Mouse (Mus musculus): ENCODE results near the gene Fndc3b.

Fndc3b gene

DNA sequence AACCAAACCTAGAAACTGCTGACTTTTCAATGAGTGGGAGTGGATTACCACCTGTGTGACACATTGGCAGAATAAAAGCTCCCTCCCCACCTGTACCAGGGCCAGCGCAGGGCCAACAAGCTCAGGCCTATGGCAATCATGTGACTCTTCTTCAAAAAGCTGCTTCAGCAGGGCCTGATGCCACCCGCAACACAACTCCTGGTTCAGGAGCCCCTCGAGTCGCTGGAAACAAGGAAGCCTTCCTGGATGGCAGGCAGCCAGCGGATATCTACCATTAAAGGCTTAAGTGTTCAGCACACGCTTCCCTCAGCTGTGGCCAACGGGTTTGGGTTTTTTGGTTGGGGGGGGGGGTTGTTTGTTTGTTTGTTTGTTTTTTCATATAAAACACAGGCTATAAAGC is 37.4 kb downstream of the Fndc3b start:
- in situ Hi-C loops (cut with MboI) = no loop called here

DNA sequence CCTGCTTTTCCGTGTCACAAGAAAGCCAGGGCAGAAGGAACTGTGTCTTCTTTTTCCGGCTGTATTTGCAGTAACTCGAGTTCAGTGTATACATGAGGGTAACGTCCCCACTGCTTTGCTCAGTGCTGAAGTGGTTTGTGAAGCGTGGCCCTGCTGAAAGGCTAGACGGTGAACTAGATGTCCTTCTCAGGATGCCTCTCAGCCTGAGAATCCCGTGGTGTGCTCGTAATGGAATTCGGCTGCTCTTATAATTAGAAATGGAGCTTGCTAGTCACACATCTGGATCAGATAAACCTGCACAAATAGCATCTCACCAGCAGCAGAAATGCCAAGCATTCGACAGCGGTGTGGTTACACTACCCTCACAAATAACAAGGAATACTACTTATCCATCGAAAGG is 40.7 kb downstream of the Fndc3b start:
- in situ Hi-C loops (cut with MboI) = no loop called here

GRCm38 (mm10) chr3:27667280-27667679 is 43.8 kb downstream of the Fndc3b start:
- in situ Hi-C loops (cut with MboI) = no loop called here

- in situ Hi-C loops (cut with MboI) = no loop called here
These were observed 45.8 kb downstream of the Fndc3b start for GRCm38 (mm10) chr3:27665338-27665737.

DNA sequence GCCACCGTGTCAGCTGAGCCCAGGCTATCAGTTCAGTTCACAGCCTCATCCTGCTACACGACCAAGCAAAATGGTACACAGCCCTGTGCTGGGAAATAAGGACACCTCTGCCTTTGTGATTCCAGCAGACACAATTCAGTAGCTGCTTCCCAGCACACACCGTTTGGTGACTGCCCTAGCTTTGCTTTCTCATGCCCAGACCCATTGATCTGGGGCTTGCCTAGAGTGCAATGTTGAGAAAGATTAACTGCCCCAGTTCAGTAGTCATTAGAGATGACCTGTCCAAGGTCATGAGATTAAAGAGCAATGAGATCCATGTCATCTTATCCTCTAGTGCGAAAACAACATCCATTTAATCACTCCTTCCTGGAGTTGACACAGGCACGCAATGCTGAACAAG is 47.9 kb downstream of the Fndc3b start:
- in situ Hi-C loops (cut with MboI) = no loop called here

GRCm38 (mm10) chr3:27658198-27658763 is 52.8 kb downstream of the Fndc3b start:
- in situ Hi-C loops (cut with MboI) = no loop called here

DNA sequence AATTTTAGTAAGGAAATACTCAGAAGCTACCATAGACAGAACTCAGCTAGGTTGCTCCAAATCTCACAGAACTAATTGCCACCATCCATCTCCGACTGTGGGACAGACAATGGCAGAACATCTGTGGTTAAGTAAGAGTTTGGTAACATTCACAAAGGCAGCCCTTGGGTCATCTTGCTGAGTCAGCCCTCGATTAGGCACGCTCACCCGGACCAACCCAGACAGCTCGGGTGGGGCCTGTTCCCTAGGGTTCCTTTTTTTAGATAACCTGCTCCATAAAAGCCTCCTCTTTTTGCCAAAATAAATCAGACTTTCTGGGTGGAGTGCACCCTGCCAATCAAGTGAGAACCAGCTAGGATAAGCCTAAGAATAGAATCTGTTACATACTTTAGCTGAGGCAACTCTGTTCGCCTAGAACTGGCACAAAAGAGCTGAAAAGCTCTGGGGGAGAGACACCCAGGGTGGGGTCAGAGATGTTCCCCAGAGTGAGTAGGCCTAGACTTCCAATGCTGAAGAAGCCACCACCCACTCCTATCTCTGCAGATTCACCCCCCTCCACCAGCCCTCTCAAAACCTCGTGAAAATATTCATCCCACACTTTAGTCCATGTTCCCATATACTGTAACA is 54.2 kb downstream of the Fndc3b start:
- in situ Hi-C loops (cut with MboI) = no loop called here

- in situ Hi-C loops (cut with MboI) = no loop called here
These were observed 55.4 kb downstream of the Fndc3b start for GRCm38 (mm10) chr3:27655673-27656072.

DNA sequence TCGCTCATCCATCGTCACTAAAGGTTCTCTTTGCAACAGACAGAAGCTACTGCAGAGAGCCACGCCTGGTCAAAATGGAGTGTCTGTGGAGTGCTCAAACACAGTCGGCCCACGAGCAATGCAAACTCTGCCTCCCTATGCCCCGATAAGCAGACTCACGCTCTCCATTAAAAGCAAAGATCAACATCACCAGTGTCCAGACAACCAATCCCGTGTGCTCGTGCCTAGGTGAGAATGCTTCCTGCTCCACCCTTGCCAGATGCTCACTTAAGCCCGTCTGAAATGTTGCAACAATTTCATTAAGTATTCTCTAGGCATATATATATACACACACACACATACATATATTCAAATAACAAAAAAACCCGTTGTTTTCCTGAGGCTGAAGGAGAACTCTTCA is 56.1 kb downstream of the Fndc3b start:
- in situ Hi-C loops (cut with MboI) = no loop called here

DNA sequence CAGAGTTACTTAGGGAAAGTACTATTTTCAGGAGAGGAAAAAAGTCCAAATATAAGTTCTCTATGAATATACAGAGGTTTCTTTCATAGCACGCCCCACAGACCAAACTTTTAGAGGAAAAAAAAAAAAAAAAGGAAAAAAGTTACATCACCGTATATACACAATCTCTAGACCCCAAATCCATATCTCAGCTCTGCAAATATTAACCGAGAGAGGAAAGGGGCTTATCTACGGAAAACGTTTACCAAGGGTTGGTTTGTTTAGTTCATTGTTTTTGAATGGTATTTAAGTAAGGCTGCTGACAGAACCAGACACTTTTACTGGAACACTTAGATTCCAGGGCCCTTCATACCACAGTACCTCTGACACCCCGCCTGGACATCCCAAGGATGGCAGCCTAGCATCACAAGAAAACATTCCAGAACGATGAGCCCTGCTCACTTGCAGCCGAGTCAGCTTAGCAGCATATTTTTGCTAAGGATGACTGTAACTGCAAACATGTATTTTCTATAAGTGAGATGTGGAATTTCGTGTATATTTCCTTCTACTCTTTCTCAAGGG is 58.6 kb downstream of the Fndc3b start:
- in situ Hi-C loops (cut with MboI) = no loop called here

GRCm38 (mm10) chr3:27651731-27652130 is 59.4 kb downstream of the Fndc3b start:
- in situ Hi-C loops (cut with MboI) = no loop called here

GRCm38 (mm10) chr3:27650083-27650482 is 61.0 kb downstream of the Fndc3b start:
- in situ Hi-C loops (cut with MboI) = no loop called here

DNA sequence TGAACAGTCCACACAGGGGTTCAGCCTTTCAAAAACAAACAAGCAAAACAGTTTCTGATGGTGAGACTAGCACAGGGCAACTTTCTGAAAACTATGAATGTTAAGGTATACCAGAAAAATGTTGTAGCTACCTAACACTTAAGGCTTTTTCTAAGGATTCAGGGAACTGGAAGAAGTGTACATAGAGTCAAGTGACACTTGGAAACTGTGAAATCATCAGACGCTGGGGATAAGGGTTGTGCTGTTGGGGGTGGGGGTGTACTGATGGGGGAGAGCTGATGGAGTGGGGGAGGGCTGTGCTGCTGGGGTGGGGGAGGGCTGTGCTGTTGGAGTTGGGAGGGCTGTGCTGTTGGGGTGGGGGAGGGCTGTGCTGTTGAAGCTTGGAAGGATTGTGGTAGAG is 61.8 kb downstream of the Fndc3b start:
- in situ Hi-C loops (cut with MboI) = no loop called here

- in situ Hi-C loops (cut with MboI) = no loop called here
These were observed 68.7 kb downstream of the Fndc3b start for GRCm38 (mm10) chr3:27642381-27642780.

- in situ Hi-C loops (cut with MboI) = no loop called here
These were observed 71.4 kb downstream of the Fndc3b start for GRCm38 (mm10) chr3:27639701-27640100.

DNA sequence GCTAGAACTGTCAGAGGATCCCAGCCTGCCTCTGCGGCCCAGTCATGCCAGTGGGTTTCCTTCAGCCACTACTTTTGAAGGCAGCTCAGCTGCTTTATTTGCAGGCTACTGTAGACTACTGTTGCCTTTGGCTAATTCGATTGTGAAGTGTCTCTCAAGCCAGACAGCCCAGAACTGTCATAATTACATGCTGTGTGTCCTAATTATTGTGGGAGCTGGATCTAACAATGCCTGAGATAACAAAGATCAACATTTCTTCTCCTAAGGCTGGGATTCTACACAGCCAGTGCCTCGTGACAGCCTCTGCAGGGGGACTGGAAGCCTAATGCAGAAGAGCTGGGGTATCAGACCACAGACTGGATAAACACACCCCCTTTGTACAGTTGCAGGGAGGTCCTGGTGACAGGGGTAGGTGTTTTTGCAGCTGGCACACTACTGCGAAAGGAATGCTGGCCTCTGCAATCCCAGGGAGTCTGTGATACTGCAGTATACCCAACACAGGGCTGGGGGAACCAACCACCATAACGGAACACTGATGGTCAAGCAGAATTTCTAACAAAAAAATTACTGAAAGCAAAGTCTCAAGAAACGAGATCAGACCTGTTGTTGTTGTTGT is 74.0 kb downstream of the Fndc3b start:
- in situ Hi-C loops (cut with MboI) = no loop called here

- in situ Hi-C loops (cut with MboI) = no loop called here
These were observed 75.3 kb downstream of the Fndc3b start for GRCm38 (mm10) chr3:27635776-27636175.

- in situ Hi-C loops (cut with MboI) = no loop called here
These were observed 78.2 kb downstream of the Fndc3b start for GRCm38 (mm10) chr3:27632880-27633279.

DNA sequence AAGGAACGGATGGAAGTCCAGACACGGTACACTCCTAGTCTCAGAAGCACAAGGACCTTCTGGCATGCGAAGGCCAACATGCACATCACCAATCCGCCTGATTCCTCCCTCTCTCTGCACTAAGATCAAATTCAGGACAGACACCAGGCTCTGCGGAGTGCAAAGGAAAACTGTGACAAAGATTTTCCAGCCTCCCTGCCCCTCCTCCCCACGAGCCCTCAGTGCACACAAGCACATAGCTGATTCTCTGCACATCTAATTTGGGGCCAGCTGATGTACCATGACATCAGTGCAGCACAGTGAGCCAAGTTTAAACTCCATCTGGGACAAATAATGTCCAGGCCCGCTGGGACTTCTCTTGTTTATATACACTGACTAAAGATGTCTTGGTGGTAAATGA is 80.0 kb downstream of the Fndc3b start:
- in situ Hi-C loops (cut with MboI) = no loop called here

DNA sequence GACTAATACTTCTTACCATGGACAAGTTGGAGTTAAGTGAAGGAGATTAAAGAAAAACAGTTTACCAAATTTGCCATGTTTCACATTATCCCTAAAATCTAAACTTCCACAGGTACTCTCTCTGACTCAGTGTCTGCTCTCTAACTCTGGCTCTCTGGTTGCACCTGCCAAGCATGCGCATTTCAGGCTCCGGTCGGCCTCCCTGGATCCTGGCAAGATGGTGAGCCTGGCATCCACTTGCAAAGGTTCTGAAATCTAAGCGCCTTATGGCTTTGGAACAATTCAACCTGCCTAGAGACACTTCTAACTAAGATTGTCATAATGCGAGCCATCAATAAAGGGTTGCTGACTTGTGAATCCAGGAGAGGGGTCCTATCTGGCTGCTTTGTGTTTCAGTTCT is 81.4 kb downstream of the Fndc3b start:
- in situ Hi-C loops (cut with MboI) = no loop called here

- in situ Hi-C loops (cut with MboI) = no loop called here
These were observed 84.8 kb downstream of the Fndc3b start for GRCm38 (mm10) chr3:27626301-27626700.

GRCm38 (mm10) chr3:27625592-27625985 is 85.5 kb downstream of the Fndc3b start:
- in situ Hi-C loops (cut with MboI) = no loop called here

DNA sequence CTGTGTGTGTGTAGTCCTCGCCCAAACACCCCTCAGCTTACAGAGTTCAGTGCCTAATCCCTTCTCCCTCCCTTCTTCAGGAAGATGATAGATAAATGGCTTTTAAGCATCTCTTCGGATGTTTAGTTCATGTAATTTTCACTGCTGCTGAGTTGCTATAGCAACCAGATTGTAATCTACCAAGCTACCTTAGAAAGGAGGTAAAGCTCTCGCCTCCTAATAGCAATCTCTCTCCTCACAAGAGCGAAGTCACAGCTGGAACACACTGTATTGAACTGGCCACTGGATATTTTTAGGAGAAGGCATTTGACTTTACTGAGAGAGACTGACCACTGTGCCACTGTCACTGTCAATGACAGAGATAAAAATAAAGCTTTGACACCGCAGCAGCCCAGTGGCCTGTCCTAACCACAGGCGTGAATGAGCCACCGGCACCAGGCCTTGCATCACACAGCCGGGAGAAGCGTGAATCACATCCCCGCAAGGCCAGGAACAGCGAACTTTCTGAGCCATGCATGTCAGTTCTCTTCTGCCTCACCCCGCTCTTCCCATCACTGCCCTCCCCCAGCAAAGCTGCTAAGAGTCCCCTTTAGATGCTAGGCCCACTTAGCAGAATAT is 86.0 kb downstream of the Fndc3b start:
- in situ Hi-C loops (cut with MboI) = no loop called here
